Mouse (Mus musculus) lung, postnatal 0 days (tissue): ENCODE measurements around the gene Tcf23.

ENCODE experiments used
- CTCF ChIP-seq: IDR thresholded peaks from 2 replicates; pipeline ENCODE4 v1.5.1; 2016; ENCODE audit warnings: antibody characterized with exemption, mild to moderate bottlenecking
- EP300 ChIP-seq: IDR thresholded peaks from 2 replicates; pipeline ENCODE4 v1.6.1; 2016; ENCODE audit warnings: antibody characterized with exemption, mild to moderate bottlenecking, control low read depth

GRCm38 (mm10) chr5:30944344-30944743, 24.1 kb upstream of the Tcf23 start:
- TF ChIP-seq CTCF = no peak
- TF ChIP-seq EP300 = no peak
